Mouse (Mus musculus): ENCODE results near the gene Paox. TPM values are rescaled to one million over a fixed set of nuclear protein-coding genes. Genes with fewer than 3 reads are reported as not detected.

Gene Paox
- polyA plus RNA-seq, 1 experiment: 8.7 TPM

GRCm38 (mm10) chr7:140096055-140096454, 19.5 kb upstream of the Paox start:
- DNase-seq (ENCODE audit: low read depth in 1 of 2, low spot score in 2 of 2): no peak
- H3K4me1 ChIP-seq (ENCODE audit: control insufficient read depth, insufficient read depth, insufficient read length): no peaks in the 10 kb centered on the region
- H3K36me3 ChIP-seq (ENCODE audit: control insufficient read depth, insufficient read depth, low read length): no peaks in the 10 kb centered on the region
- H3K27ac ChIP-seq (ENCODE audit: insufficient read depth, low read length): no peak overlapping the region
- H3K4me3 ChIP-seq (ENCODE audit: extremely low read depth, insufficient read depth, insufficient read length): no peak overlapping the region
- TF ChIP-seq POLR2A (IDR thresholded peaks at IDR 0.05; ENCODE audit: low read depth, low read length): no peak
- no peak for TF ChIP-seq CTCF (IDR thresholded peaks at IDR 0.05; ENCODE audit: extremely low read depth, insufficient read depth, insufficient read length, insufficient replicate concordance)
- H3K27me3 ChIP-seq (ENCODE audit: control insufficient read depth, insufficient read depth, low read length): no peaks in the 10 kb centered on the region

GRCm38 (mm10) chr7:140098466-140098865, 17.1 kb upstream of the Paox start:
- H3K4me1 ChIP-seq (ENCODE audit: control insufficient read depth, insufficient read depth, insufficient read length): peaks cover 3% of the 10 kb centered on the region; the same call in 1 of the 2 replicates
- H3K4me3 ChIP-seq (ENCODE audit: extremely low read depth, insufficient read depth, insufficient read length): no peak overlapping the region
- H3K27me3 ChIP-seq (ENCODE audit: control insufficient read depth, insufficient read depth, low read length): no peaks in the 10 kb centered on the region
- TF ChIP-seq POLR2A (IDR thresholded peaks at IDR 0.05; ENCODE audit: low read depth, low read length) (no peak), CTCF (IDR thresholded peaks at IDR 0.05; ENCODE audit: extremely low read depth, insufficient read depth, insufficient read length, insufficient replicate concordance) (no peak)
- no peak overlapping the region for H3K27ac ChIP-seq (ENCODE audit: insufficient read depth, low read length)
- no peak for DNase-seq (ENCODE audit: low read depth in 1 of 2, low spot score in 2 of 2)
- 79% methylated on average over 1 of the region's 1 CpGs for WGBS
- no peaks in the 10 kb centered on the region for H3K36me3 ChIP-seq (ENCODE audit: control insufficient read depth, insufficient read depth, low read length)

- Histone ChIP-seq H3K27me3 (ENCODE audit: control insufficient read depth, insufficient read depth, low read length) (no peaks in the 10 kb centered on the region), H3K4me1 (ENCODE audit: control insufficient read depth, insufficient read depth, insufficient read length) (peaks cover 3% of the 10 kb centered on the region; the same call in 1 of the 2 replicates), H3K36me3 (ENCODE audit: control insufficient read depth, insufficient read depth, low read length) (peaks cover 2% of the 10 kb centered on the region; the same call in 1 of the 2 replicates), H3K4me3 (ENCODE audit: extremely low read depth, insufficient read depth, insufficient read length) (no peak overlapping the region), H3K27ac (ENCODE audit: insufficient read depth, low read length) (no peak overlapping the region)
- DNase-seq (ENCODE audit: low read depth in 1 of 2, low spot score in 2 of 2): no peak
- 93% methylated on average over 10 of the region's 10 CpGs for WGBS
- TF ChIP-seq CTCF (IDR thresholded peaks at IDR 0.05; ENCODE audit: extremely low read depth, insufficient read depth, insufficient read length, insufficient replicate concordance) (no peak), POLR2A (IDR thresholded peaks at IDR 0.05; ENCODE audit: low read depth, low read length) (no peak)
Measured at GRCm38 (mm10) chr7:140101498-140101897, 14.1 kb upstream of the Paox start.

GRCm38 (mm10) chr7:140101993-140102860, 13.4 kb upstream of the Paox start, which contains the start of gene Fuom:
Gene Fuom (minus strand): TSS chr7:140102441.
- TF ChIP-seq POLR2A (IDR thresholded peaks at IDR 0.05; ENCODE audit: low read depth, low read length): no peak
- no peak for TF ChIP-seq CTCF (IDR thresholded peaks at IDR 0.05; ENCODE audit: extremely low read depth, insufficient read depth, insufficient read length, insufficient replicate concordance)
- Histone ChIP-seq H3K27ac (ENCODE audit: insufficient read depth, low read length) (no peak within 1 kb of the TSS), H3K27me3 (ENCODE audit: control insufficient read depth, insufficient read depth, low read length) (no peaks in the 10 kb centered on the region), H3K4me1 (ENCODE audit: control insufficient read depth, insufficient read depth, insufficient read length) (peaks cover 3% of the 10 kb centered on the region; the same call in 1 of the 2 replicates), H3K4me3 (ENCODE audit: extremely low read depth, insufficient read depth, insufficient read length) (peak within 1 kb of the TSS; percentile 51), H3K36me3 (ENCODE audit: control insufficient read depth, insufficient read depth, low read length) (peaks cover 2% of the 10 kb centered on the region; the same call in 1 of the 2 replicates)
- DNase-seq (ENCODE audit: low read depth in 1 of 2, low spot score in 2 of 2): peak in 1 of 2 experiments; percentile 70
- WGBS: 10% methylated on average over 30 of the region's 30 CpGs

- WGBS: 83% methylated on average over 4 of the region's 4 CpGs
- Histone ChIP-seq H3K27ac (ENCODE audit: insufficient read depth, low read length) (no peak overlapping the region), H3K4me3 (ENCODE audit: extremely low read depth, insufficient read depth, insufficient read length) (no peak overlapping the region), H3K36me3 (ENCODE audit: control insufficient read depth, insufficient read depth, low read length) (peaks cover 10% of the 10 kb centered on the region; the same call in 1 of the 2 replicates), H3K27me3 (ENCODE audit: control insufficient read depth, insufficient read depth, low read length) (no peaks in the 10 kb centered on the region), H3K4me1 (ENCODE audit: control insufficient read depth, insufficient read depth, insufficient read length) (peaks cover 3% of the 10 kb centered on the region; the same call in 1 of the 2 replicates)
- TF ChIP-seq CTCF (IDR thresholded peaks at IDR 0.05; ENCODE audit: extremely low read depth, insufficient read depth, insufficient read length, insufficient replicate concordance): no peak
- no peak for TF ChIP-seq POLR2A (IDR thresholded peaks at IDR 0.05; ENCODE audit: low read depth, low read length)
- DNase-seq (ENCODE audit: low read depth in 1 of 2, low spot score in 2 of 2): no peak
Measured at GRCm38 (mm10) chr7:140104009-140104408, 11.6 kb upstream of the Paox start.

GRCm38 (mm10) chr7:140111943-140112342, 3.7 kb upstream of the Paox start:
- DNase-seq (ENCODE audit: low read depth in 1 of 2, low spot score in 2 of 2): no peak
- Histone ChIP-seq H3K4me3 (ENCODE audit: extremely low read depth, insufficient read depth, insufficient read length) (no peak overlapping the region), H3K27ac (ENCODE audit: insufficient read depth, low read length) (no peak overlapping the region), H3K4me1 (ENCODE audit: control insufficient read depth, insufficient read depth, insufficient read length) (peaks cover 6% of the 10 kb centered on the region; the same call in 1 of the 2 replicates), H3K36me3 (ENCODE audit: control insufficient read depth, insufficient read depth, low read length) (peaks cover 22% of the 10 kb centered on the region), H3K27me3 (ENCODE audit: control insufficient read depth, insufficient read depth, low read length) (no peaks in the 10 kb centered on the region)
- TF ChIP-seq CTCF (IDR thresholded peaks at IDR 0.05; ENCODE audit: extremely low read depth, insufficient read depth, insufficient read length, insufficient replicate concordance) (no peak), POLR2A (IDR thresholded peaks at IDR 0.05; ENCODE audit: low read depth, low read length) (no peak)
- 77% methylated on average over 3 of the region's 3 CpGs for WGBS
